Mouse (Mus musculus) heart, embryonic 11.5 days (tissue): ENCODE measurements around the gene Gng12. TPM values are rescaled to one million over a fixed set of nuclear protein-coding genes. Genes with fewer than 3 reads are reported as not detected.
"Not testable (repeated sequence)": the region's sequence is repeated elsewhere in the genome, so short reads cannot be mapped to it uniquely, and the experiment has no call there.

ENCODE experiments used
- ATAC-seq: fragments of 200-750 bp; cut with Nextera tagmentation; replicated peaks from 2 replicates; pipeline ENCODE4 v1.8.0; 2017; ENCODE audit warnings: moderate library complexity; ENCODE audit not compliant: insufficient number of reproducible peaks, low FRiP score, low TSS enrichment
- H3K27ac ChIP-seq: fragments of 300-500 bp; sonication (generic); 2 replicates; pipeline ENCODE4 v1.5.1; 2014; ENCODE audit warnings: mild to moderate bottlenecking, low read depth, low read length
- H3K27me3 ChIP-seq: fragments of 300-500 bp; sonication (generic); 2 replicates; pipeline ENCODE4 v1.6.1; 2014; ENCODE audit warnings: mild to moderate bottlenecking, low read length, mixed read lengths; ENCODE audit not compliant: control insufficient read depth, insufficient read depth
- H3K36me3 ChIP-seq: fragments of 300-500 bp; sonication (generic); 2 replicates; pipeline ENCODE4 v1.6.1; 2014; ENCODE audit warnings: mild to moderate bottlenecking, low read length, moderate library complexity, mixed read lengths; ENCODE audit not compliant: control insufficient read depth, insufficient read depth
- H3K4me1 ChIP-seq: fragments of 300-500 bp; sonication (generic); 2 replicates; pipeline ENCODE4 v1.6.1; 2014; ENCODE audit warnings: low read length; ENCODE audit not compliant: control insufficient read depth, insufficient read depth
- H3K4me2 ChIP-seq: fragments of 300-500 bp; sonication (generic); 2 replicates; pipeline ENCODE4 v1.6.1; 2014; ENCODE audit warnings: mild to moderate bottlenecking, moderate library complexity
- H3K4me3 ChIP-seq: fragments of 300-500 bp; sonication (generic); 2 replicates; pipeline ENCODE4 v1.5.1; 2014; ENCODE audit warnings: low read depth, low read length
- H3K9ac ChIP-seq: fragments of 300-500 bp; sonication (generic); 2 replicates; pipeline ENCODE4 v1.6.1; 2014; ENCODE audit warnings: mild to moderate bottlenecking, low read depth, low read length, moderate library complexity
- H3K9me3 ChIP-seq: fragments of 300-500 bp; sonication (generic); replicated peaks from 2 replicates; pipeline ENCODE4 v1.6.1; 2016; ENCODE audit warnings: low read length; ENCODE audit not compliant: control insufficient read depth
- WGBS: fragments of 180-500 bp; shearing (Covaris S2); extraction: QIAGEN DNeasy Blood & Tissue Kit; methylation state at CpG from one replicate; pipeline ENCODE4 v1.1.7; 2014; ENCODE audit not compliant: insufficient replicate concordance; 5-methylcytosine and 5-hydroxymethylcytosine counted together
- polyA plus RNA-seq: library from polyadenylated mRNA; unstranded; fragments of >200 nt; fragmentation: Nextera tagmentation; extraction: Ambion mirVana; gene quantifications from 2 replicates; pipeline ENCODE4 v1.2.1, GENCODE M21; 2014

The Gng12 gene
- polyA plus RNA-seq: 64.0 and 72.1 TPM in 2 replicates

DNA sequence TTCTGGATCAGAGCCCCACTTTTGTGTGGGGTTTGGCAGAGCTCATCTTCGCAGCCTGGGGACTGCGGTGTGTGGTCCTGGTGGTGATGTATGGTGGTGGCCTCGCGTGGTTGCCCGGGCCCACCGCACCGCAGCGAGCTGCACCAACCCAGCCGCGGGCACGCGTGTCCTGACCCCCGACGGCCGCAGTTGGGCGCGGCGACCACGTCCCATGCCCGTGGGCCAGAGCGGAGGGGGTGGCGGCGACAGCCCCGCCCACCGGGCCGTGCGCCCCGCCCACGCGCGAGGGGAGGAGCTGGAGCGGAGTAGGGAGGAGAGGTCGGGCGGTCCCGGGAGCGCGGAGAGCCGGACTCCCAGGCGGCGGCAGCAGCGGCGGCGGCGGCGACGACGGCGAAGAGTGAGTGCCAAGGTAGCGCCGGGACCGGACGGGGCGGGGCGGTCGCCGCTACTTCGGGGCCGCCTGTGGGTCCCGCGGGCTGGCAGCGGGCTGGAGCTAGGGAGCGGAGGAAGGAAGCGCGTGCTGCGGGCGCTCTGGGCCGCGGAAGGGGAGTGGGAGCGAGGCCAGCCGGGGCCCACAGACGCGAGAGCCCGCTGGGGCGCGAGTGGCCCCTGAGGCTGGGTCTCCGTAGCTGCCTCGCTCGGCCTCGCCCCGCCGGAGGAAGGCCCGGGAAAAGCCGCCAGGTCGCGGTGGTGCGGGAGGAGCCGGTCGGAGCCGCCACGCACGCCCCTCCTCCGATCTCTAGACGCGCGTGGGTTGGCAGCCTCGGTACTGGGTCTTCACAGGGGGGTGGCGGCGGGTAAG, at the start of gene Gng12:
Gng12 (plus strand) TSS at position 279 of the 802 bp plus-strand sequence.
- H3K36me3 ChIP-seq: no peaks in the 10 kb centered on the region
- H3K4me1 ChIP-seq: no peaks in the 10 kb centered on the region
- peak within 1 kb of the TSS; percentile 89 for H3K4me3 ChIP-seq
- H3K27ac ChIP-seq: peak within 1 kb of the TSS; percentile 64
- no peaks in the 10 kb centered on the region for H3K27me3 ChIP-seq
- under 1% methylated on average over 80 of the region's 98 CpGs for WGBS
- peak; percentile 91 for ATAC-seq
- peak within 1 kb of the TSS; percentile 91 for H3K9ac ChIP-seq
- H3K4me2 ChIP-seq: peak within 1 kb of the TSS; percentile 88
- H3K9me3 ChIP-seq: no peaks in the 10 kb centered on the region

DNA sequence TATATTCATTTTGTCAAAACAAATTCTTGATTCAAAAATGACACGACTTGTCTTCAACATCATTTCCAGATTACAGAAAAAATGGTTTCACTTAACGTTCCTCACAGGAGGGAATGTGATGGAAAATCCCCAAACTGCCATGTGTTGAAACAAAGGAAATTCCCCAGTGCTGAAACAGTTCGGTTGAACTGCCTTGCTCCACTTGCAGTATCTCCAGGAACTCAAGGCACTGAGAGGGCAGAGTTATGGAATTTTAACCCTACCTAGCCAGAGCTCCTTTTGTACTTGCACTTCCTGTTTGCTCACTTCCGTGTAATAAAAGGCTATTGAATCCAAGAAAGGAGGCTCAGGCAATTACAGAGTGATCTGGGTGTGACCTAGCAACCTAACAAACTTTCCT, 47.3 kb upstream of the Gng12 start:
- Histone ChIP-seq H3K4me1 (peaks cover 3% of the 10 kb centered on the region; the same call in 1 of the 2 replicates), H3K9ac (no peak overlapping the region), H3K4me2 (no peak overlapping the region), H3K4me3 (no peak overlapping the region), H3K36me3 (no peaks in the 10 kb centered on the region), H3K27me3 (no peaks in the 10 kb centered on the region), H3K9me3 (no peaks in the 10 kb centered on the region), H3K27ac (no peak overlapping the region)
- 23% methylated on average over 4 of the region's 4 CpGs for WGBS
- no peak for ATAC-seq

DNA sequence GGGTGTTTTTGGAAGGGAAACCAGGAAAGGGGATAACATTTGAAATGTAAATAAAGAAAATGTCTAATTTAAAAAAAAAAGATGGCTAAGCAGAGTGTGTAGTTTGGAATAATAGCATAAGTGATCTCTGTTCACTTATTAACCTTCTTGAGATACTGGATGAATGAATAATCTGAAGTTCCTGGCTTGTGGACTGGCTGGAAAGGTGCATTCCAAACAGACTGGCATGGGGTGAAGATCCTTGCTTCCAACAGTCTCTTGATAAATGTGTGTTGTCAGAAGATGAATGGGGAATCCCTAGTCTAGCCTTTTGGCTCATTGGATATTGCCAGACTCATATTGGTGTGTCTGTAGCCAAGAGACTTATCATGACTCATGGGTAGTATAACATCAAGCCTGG, 40.0 kb upstream of the Gng12 start:
- Histone ChIP-seq H3K36me3 (no peaks in the 10 kb centered on the region), H3K9me3 (no peaks in the 10 kb centered on the region), H3K27me3 (no peaks in the 10 kb centered on the region), H3K27ac (no peak overlapping the region), H3K9ac (no peak overlapping the region), H3K4me1 (no peaks in the 10 kb centered on the region), H3K4me2 (no peak overlapping the region), H3K4me3 (no peak overlapping the region)
- no peak for ATAC-seq

DNA sequence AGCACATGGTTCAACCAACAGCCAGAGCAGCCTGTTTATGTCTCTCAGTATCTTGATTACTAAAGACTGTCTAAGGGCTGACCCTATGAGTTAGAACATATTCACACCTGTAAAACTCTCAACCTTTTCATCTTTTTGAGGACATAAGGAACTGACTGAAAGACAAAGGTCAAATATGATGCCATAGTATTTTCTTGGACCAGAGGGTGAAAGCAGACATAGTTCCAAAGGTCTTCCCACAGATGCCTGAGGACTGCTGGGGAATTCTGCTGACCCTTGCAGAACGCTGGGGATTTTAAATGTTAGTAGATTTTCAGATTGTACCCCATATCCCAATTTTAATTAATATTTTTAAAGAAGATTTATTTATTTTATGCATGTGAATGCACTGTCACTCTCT, 37.8 kb upstream of the Gng12 start:
- Histone ChIP-seq H3K9ac (no peak overlapping the region), H3K4me1 (no peaks in the 10 kb centered on the region), H3K27me3 (no peaks in the 10 kb centered on the region), H3K27ac (no peak overlapping the region), H3K9me3 (no peaks in the 10 kb centered on the region), H3K36me3 (no peaks in the 10 kb centered on the region), H3K4me2 (no peak overlapping the region), H3K4me3 (no peak overlapping the region)
- whole genome bisulfite sequencing: 70% methylated on average over 1 of the region's 1 CpGs
- no peak for ATAC-seq

DNA sequence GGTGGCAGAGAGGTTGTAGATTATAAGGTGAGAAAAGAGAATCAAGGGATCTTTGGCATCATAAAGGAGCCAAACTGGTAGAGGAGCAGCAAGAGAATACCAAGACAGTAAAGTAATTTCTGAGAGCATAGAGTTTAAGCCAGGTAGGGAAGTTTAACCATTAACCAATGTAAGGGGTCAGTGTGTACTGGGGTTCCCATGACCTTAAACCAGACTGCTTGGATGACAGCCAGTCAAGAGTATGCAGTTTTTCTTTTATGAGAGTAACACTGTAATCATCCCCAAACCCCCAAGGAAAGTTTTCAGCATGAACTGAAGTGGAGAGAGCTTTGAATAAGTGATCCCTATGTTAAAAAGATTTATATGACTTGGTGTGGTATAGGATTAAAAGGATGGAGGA, 36.8 kb upstream of the Gng12 start:
- Histone ChIP-seq H3K9me3 (no peaks in the 10 kb centered on the region), H3K9ac (no peak overlapping the region), H3K4me1 (no peaks in the 10 kb centered on the region), H3K4me3 (no peak overlapping the region), H3K27ac (no peak overlapping the region), H3K36me3 (no peaks in the 10 kb centered on the region), H3K4me2 (no peak overlapping the region), H3K27me3 (no peaks in the 10 kb centered on the region)
- ATAC-seq: no peak

DNA sequence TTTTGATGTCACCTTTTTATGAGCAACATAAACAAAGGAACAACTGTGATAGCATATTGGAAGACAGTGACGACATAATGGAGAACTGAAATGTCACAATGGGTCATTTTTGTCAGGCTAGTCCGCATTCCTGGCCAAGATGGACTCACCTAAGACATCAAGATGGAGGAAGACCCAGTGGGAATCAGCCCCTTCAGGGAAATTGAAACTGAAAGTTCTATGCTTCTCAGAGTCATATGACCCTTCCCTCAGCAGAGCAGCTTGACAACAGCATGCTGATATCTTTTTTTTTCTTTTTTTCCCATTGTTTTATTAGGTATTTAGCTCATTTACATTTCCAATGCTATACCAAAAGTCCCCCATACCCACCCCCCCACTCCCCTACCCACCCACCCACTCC, 31.7 kb upstream of the Gng12 start:
- Histone ChIP-seq H3K4me2 (no peak overlapping the region), H3K9ac (no peak overlapping the region), H3K36me3 (no peaks in the 10 kb centered on the region), H3K9me3 (no peaks in the 10 kb centered on the region), H3K4me3 (no peak overlapping the region), H3K4me1 (no peaks in the 10 kb centered on the region), H3K27ac (no peak overlapping the region), H3K27me3 (no peaks in the 10 kb centered on the region)
- 71% methylated on average over 2 of the region's 2 CpGs for WGBS
- no peak for ATAC-seq

DNA sequence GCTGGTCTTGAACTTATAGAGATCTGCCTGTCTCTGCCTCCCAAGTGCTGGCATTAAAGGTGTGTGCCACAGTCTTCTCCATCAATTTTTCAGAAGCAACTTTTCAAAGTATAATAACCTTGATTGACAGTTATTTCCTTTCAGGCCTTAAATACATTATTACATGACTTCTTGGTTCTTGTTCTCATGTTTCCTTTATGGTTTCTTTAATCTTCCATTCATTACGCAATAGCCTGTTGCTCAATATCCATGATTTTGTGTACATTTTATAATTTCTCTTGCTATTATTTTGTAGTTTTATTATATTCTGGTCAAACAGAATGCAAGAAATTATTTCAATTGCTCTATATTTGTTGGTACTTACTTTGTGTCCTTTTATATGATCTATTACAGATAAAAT, 29.9 kb upstream of the Gng12 start:
- no peaks in the 10 kb centered on the region for H3K4me1 ChIP-seq
- no peaks in the 10 kb centered on the region for H3K27me3 ChIP-seq
- WGBS: 90% methylated on average over 1 of the region's 1 CpGs
- no peak overlapping the region for H3K9ac ChIP-seq
- no peak for ATAC-seq
- no peak overlapping the region for H3K4me3 ChIP-seq
- no peak overlapping the region for H3K4me2 ChIP-seq
- no peaks in the 10 kb centered on the region for H3K9me3 ChIP-seq
- no peaks in the 10 kb centered on the region for H3K36me3 ChIP-seq
- H3K27ac ChIP-seq: no peak overlapping the region

DNA sequence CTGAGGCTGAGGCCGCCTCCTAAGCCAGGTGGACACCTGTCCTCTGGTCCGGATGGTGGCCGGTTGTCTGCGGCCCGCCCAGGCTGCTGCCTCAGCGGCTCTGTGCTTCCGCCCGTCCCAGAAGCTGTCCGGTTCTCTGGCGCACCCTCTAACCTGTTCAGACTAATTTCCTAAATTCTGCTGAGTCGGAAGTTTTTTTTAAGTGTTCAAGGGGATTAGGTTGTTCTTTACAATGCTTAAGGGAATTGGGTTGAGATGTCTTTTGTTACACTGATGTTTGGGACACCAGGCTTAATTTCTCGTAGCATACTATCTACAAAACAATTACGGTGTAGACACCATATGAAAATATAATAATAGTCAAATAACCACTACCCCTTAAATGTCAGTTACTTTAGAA, 19.1 kb upstream of the Gng12 start:
- WGBS: 87% methylated on average over 9 of the region's 13 CpGs
- ATAC-seq, H3K4me1 ChIP-seq, H3K9me3 ChIP-seq, H3K4me3 ChIP-seq, H3K27me3 ChIP-seq, H3K4me2 ChIP-seq, H3K9ac ChIP-seq, H3K36me3 ChIP-seq, H3K27ac ChIP-seq: not testable (repeated sequence)
